Mouse (Mus musculus) gonadal fat pad, adult 2 months (tissue): ENCODE data around the gene Gsap. TPM values are rescaled to one million over a fixed set of nuclear protein-coding genes. Genes with fewer than 3 reads are reported as not detected.
"Not testable (repeated sequence)": the region's sequence is repeated elsewhere in the genome, so short reads cannot be mapped to it uniquely, and the experiment has no call there.

Source experiments
- DNase-seq: peaks from one replicate; pipeline ENCODE4 v3.0.0-alpha.2; 2012; ENCODE audit warnings: low read depth
- polyA plus RNA-seq: library from polyadenylated mRNA; depleted of rRNA; stranded (reverse); fragments of >200 nt; gene quantifications from 2 replicates; pipeline ENCODE4 v1.2.3, GENCODE M21; 2012

Gsap gene
- polyA plus RNA-seq, 1 experiment, result 2.7 TPM

DNA sequence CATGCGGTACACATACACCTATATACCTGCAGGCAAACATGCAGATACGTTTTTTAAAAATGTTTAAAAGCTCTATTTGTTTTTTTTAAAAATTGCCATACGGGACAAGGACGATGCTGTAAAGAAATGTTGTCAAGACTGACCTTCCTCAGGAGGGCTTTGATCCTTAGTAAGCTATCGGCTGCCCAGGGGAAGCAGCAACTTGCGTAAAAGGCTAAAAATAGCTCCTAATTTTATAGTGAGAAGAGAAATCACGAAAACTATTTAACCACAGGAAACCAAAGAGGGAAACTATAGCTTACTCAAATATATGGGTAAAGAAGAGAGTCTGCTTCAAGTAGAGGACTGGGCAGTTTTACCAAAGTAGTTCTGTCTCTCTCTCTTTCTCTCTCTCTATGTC lies 74.7 kb downstream of the Gsap start:
- no peak for DNase-seq

DNA sequence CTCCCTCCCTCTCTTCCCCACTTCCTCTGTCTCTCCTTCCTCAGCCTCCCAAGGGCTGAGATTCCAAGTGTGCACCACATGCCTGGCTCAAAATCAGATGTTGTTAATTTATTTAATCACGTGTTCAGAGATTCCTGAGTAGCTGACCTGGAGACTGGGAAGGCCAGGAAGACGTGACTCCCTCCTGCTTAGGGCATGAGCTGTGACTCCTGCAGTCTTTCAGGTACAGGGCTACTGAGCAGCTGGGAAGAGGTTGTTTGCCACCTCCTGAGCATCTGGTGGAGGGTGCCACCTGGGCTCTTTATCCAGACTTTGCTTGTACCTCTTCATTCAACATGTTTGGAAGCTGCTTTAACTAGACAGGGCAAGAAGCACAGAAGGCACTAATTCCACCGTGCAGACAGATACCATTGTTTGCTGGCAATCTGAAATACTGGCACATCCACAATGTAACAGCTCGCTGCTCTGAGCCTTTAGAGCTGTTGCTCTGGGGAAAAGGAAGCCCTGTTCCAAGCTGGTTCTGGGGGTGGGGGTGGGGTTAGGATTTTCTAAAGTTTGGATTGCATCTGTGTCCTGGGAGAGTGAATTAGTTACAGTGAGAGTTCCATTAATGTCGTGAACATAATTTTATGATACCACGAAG lies 75.3 kb downstream of the Gsap start:
- DNase-seq, result no peak

DNA sequence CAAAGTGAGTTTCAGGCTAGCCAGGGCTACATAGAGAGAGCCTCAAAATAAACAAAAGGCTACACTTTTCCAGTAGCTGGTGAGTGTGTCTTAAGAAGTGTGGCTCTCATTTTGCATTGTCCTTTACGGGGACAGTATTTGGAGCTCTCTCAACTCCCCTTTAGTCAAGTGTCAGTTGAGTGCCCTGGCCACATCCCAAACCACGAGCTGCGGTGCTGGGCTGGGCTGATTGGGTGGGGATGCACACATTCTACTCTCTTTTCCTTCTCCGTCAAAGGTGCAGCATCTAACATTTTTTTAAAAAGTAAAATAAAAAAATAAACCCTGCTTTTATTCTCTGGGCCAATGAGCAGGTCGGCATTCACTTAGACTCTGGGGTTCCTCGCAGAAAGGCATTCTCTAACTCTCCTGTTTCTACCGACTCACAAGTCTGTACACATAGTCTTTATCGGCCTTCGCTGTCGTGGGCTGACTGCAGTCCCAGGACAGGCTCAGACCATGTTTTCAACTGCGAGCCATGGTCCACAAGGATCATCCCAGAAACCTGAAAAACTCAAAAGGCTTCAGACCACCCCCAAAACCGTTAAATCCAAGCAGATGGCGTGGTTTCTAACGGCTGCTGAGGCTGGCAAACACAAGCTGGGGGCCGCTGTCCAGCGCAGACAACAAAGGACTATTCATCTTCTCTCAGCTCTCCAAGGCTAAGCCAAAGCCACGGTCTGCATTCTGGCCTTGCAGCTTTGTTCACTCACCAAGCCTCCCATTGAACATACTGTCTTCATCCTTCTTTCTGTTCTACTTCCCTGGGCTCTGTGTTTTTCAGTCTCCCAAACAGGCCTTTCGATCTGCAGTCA lies 77.4 kb downstream of the Gsap start:
- no peak for DNase-seq

DNA sequence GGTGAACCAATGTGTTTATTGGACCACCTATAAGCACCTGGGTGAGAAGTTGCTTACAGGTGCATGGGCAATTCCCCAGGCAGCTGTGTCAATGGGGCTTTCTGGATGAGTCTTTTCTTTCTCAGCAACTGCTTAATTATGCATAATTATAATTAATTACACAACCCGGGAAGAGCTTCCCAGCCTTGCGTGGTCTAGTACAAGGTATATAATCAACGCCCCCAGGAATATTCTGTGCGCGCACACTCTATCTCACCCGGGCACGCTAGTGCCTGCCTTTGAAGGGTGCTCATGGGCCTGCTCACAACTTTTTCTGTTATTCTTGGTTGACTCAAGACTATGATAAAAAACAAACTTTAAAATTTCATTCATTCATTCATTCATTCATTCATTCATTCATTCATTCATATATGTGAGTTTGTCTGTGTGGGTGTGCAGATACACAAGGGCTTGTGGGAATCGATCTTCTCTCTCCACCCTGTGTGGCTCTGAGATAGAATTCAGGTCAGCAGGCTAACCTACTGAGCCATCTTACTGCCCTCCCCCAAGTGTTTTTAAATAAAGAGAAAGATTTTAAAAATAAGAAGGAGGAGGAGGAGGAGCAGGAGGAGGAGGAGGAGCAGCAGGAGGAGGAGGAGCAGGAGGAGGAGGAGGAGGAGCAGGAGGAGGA lies 78.4 kb downstream of the Gsap start:
- no peak for DNase-seq

DNA sequence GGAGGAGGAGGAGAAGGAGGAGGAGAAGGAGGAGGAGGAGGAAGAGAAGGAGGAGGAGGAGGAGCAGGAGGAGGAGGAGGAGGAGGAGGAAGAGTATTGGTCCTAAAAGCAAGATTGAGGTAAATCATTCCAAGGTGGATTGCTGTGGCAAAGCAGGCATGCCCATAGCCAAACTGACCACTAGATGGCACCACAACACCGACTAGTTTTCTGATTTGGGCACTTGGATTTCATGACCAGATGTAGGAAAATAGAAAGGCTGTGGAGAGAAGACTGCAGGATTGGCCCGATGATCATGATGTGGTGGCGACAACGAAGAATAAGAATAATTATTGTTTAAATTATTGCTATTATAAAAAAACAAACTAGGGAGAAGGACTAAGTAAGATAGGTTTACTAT lies 79.0 kb downstream of the Gsap start:
- no peak for DNase-seq

DNA sequence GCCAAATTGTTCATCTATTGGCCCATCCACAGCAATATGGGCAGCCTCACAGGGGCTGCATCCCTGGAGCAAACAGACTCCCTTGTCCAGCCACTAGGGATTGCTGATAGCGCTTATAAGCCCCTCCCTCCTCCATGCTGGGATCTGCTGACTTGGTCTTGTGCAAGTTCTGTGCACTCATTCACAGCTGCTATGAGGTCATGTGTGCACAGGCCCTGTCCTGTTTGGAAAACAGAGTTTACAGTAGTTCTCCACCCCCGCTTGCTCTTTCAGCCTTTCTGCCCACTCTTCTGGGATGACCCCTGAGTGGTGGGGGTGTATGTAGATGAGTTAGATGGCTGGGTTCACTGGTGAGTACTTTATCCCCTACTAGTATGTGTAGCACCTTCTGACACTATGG lies 81.0 kb downstream of the Gsap start:
- DNase-seq, result no peak

DNA sequence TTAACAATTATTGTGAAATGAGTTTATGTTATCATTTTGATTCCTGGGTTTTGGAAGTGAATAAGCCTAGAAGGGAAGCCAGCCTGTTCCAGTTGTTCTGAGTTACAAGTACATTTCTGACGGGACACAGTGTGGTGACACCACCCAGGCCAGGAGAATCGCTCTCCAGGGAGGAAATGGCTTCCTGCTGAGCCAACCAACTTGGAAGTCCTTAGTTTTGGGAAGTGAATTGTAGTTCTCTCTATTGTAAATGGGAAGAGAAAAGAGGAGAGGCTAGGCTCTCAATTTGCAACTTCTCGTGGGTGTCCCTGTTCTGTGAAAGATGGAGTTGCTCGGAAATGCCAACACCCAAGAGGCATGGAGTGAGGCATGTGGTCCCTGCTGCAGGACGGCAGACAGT lies 83.4 kb downstream of the Gsap start:
- DNase-seq, result no peak

DNA sequence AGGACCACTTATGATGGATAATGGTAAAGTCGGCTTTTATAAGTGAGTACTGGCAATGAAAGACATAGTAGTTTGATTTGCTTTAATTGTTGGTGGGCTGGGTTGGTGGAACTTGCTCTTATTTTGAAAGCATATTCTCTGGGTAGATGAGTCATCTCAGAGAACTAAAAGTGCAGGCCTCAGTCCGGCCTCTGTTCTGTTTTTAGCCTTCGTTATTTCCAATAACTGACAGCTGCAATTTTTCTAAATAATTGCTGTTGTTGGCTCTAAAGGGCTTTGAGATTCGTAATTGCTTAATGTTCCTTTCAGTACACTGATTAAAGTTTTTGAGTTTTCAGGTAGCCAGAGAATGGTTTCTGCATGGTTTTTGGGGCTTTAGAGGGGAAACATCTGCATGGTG lies 84.7 kb downstream of the Gsap start:
- DNase-seq, result no peak

DNA sequence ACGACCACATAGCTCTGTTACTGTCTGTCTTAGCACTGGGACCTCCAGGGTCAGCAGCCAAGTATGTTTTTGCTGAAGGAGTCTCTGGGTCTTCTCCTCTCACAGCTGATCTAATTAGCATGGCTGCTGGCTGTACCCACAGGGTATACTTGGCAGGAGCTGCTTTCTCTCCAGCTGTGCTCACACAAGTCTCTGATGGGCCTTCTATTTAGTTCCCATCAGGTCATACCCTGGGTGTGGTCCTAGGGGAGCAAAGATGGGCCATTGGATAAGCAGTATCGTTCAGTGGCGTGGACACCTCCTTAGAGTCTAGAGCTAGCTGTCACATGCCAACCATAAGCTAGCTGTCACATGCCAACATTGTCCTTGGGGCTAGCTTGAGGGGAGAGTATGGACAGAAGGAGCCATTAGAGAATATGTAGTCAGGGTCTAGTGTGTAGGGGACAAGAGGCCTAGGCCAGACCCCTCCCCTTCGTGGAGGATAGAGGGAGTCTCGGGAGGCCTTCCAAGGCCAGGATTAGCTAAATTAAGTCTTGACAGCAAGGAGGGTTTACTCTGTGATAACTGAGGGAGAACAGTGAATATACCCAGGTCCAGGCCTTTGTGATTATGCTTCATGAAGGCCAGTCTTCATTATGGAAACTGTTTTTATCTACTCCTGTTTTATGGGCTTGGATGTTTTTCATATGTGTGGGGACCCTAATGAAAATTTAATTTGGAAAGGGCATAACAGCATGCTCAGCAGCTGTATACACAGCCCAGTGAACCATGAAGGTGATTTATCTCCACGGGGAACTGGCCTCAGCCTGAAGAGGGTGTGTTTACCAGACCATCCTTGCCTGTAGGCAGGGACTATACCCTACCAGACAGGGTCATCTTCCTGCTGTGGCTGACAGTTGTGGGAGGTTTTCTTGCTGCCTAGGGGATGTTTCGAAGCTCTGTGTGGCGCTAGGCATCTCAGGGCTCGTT lies 85.6 kb downstream of the Gsap start:
- DNase-seq, result no peak

DNA sequence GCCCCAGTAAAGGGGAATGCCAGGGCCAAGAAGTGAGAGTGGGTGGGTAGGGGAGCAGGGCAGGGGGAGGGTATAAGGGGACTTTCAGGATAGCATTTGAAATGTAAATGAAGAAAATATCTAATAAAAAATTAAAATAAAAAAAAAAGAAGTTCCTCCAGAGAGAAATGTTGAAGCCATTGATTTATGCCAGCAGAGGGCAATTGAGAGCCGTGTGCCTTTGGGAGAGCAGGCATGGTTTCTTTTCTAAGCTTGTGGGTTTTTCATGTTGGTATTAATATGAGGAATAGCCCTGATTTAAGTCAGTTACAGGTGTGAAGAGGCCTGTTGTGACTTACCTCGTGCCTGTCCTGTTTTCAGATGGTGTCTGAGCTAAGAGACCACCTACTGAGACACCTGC lies 91.6 kb downstream of the Gsap start:
- not testable (repeated sequence) for DNase-seq

DNA sequence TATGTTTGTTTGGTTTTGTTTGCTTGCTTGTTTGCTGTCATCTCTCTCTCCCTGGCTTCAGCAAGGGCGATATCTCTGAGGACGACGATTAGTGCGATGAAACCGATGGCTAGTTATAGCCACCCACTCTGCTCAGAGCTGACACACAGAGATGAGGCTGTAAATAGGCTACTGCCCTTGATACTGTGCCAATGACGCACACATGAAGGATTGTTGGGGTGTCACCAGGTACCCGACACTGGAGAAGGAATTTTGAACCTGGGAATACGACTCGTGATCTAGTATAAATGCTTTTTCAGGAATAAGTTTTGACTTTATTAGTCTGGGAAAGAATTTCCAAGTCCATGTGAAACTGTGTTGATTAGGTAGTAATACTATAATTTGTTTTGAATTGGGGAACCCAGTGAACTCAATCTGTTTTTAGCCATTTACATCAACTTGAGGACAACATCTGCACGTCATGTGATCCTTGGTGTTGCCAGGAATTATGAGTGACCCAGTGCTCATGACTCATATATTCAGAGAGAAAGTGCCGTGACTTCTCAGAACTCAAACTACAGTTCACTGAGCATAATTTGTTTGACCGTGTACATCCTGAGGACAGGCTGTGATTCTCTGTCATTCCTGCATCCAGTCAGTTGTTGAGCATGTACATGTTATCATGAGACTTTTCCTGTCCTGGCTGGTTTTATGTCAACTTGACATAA lies 97.5 kb downstream of the Gsap start:
- DNase-seq, result no peak

DNA sequence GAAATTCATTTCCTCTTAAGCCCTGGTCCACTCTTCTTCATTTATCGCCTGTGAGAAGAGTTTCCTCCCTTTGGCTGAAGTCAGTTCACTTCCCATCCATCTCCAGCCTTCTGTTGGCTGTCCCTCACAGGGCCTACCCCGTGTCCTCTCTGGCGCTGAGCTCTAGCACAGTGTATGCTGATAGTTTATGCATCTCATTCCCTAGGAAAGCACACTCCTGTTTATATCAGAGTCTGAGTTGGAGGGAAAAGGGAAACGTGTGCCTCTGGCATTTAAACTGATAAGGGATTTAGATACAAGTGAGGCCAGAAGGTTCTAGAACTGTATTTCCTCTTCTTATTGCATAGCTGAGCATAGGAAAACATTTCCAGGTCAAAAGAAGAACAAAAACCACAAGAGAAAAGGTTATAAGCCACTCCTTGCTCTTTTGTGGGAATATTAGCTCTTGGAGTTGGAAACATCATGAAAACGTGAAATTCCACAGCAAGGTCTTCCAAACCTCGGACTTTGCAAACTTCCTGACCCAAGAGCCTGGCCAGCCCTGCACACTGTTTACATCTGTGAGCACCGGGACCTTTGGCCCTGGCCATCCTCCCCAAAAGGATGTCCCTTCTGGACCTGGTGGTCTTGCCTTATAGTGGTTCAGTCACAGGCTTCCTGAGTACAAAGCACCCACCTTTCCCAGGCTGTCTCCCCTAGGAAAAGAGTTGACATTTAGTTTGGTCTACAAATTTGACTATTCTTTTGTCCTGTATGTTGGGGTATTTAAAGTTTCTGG lies 102.8 kb downstream of the Gsap start:
- no peak for DNase-seq

DNA sequence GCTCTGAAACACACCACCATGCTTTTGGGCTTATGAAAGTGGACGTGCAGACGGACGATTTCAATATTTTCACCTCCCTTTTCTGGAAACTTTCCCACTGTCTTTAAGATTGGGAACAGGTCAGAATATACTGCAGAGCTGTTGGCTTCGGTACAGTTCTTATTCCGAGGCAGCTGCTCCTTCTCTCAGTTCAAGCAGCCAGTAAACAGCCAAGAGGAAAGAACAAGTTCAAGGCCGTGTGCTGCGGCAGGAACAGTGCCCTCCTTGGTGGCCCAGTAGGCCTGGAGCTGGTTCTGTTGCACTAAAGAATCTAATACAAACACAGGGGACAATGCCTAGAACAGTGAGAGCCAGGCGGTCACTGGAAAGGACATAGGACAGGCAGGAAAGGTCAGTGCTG lies 104.5 kb downstream of the Gsap start:
- DNase-seq, result no peak

DNA sequence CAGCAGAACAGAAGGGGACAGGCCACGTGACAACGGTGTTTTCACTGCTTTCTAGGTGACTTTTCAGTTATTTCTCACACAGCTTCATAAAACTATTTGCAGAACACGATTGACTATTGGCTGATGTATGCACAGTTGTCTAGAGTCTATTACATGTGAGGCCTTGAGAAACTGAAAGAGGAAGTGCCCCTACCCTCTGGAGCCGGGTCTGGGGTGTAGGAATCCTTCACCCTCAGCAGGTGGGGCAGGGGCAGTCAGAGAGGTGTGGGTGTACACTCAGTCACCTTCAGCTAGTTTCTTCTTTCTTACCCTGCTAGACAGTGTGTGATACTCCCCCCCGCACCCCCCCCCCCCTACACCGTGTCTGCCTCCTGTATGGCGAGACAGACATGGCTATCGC lies 109.6 kb downstream of the Gsap start:
- DNase-seq, result no peak

DNA sequence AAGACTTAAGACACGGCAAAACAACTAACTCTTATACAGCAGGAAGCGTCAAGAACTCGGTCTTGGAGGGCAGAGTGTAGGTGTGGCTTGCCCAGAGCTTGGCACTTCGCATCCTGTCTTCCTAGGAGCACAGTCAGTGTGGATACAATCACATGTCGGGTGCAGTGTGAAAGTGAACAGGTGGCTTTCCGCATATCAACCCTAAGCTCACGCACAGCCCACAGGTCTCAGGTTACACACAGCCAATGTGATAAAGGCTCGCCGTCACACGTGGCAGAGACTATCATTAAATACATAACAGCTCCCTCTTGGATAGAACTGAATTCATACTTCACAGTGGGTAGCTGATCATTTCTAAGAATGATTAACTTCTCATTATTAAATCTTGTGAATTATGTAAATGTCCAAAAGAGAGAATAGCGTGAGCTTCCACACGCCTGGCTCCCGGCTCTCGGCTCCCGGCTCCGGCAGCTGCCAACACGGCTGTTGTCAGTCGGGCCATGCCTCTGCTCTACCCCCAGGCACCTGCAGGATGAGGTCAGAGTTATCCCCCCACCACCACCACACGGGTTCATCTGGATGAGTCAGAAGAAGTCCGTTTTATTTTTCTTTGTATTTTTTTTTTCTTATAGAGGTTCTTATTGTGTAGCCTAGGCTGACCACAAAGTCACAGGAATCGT lies 113.2 kb downstream of the Gsap start:
- DNase-seq, result no peak

DNA sequence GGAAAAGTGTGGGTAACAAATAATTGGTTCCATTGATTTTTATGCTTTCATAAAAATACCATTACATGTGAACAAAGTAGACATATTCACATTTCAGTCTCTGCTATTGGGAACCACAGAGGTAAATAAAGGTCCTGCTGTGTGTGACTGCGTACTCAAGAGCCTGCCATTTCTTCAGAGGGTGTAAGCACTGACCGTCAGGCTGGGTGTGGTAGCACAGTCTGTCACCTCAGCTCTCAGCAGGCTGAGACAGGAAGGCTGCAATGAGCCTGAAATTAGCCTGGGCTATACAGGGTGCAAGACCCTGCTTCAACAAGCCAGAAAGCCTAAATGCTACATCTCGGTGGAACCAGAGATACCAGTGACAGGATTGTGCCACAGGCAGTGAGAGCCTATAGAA lies 114.0 kb downstream of the Gsap start:
- DNase-seq, result no peak

DNA sequence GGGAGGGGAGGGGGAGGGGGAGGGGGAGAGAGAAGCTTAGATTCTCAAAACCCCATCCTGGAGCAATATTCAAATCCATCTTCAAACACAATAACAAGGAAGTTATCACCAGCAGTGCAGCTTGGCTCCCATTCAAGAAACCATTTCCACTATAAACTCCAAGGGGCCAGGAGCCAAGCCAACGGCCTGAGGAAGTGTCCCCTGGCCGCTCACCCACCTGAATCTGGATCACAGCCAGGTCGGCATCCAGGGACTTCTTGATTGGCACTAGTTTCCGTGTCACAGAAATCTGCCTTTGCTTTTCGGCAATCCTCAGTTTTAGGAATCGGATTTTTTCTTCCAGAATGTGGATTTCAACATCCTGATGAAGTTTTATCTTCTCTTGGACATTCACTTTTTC lies 115.0 kb downstream of the Gsap start:
- DNase-seq, result no peak

DNA sequence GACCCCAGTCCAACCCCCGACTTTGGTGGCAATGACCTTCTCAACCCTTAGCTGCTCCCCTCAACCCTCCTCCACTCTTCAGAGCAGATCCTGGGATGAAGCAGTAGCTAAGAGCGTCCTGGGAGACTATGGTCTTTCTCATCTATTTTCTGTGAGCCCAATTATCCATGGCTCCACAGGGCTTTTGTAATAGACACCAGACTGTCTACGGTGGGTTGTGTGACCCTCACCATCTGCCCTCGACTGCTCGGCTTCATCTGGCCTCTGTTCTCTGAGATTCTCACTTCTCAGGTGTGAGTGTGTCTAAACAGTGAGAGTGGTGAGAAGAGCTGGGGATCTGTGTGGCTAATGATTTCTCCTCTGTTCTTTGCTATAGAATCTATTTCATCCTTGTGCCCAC lies 121.1 kb downstream of the Gsap start:
- DNase-seq, result no peak

DNA sequence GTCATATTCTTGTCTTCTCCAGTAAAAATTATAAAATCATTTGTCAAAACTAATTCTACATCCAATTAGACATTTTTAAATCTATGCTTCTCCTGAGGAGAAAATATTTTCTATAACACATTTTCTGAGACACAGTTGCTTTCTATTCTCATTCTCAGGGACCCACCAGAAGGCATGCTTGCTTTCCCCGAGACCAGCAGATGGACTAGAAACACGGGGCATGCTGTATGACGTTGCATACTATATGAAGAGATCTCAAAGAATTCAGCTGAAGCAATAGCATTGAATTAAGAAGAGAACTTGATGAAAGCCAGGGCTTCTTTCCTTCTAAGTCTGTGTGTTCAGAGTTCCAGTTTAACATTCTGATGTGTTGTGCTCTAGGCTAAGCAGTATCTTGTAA lies 128.6 kb downstream of the Gsap start:
- no peak for DNase-seq

DNA sequence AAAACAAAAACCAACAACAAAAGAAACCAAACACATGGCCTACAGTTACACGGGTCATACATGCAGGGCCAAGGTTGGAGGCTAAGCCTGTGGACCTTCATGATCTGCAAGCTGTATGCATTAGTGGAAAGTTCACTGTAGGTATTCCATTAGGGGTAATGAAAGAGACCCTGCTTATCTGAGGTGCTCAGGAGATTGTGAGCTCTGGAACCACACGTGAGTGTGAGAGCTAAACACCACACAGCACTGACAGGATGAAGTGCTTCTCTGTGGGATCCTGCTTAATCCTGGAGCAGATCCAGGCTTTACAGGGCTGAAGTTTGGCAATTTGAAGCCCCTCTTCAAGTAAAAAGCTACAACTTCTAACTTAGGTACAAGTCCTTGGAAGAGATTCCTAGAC lies 134.1 kb downstream of the Gsap start:
- no peak for DNase-seq
